In the genomic region with DNA sequence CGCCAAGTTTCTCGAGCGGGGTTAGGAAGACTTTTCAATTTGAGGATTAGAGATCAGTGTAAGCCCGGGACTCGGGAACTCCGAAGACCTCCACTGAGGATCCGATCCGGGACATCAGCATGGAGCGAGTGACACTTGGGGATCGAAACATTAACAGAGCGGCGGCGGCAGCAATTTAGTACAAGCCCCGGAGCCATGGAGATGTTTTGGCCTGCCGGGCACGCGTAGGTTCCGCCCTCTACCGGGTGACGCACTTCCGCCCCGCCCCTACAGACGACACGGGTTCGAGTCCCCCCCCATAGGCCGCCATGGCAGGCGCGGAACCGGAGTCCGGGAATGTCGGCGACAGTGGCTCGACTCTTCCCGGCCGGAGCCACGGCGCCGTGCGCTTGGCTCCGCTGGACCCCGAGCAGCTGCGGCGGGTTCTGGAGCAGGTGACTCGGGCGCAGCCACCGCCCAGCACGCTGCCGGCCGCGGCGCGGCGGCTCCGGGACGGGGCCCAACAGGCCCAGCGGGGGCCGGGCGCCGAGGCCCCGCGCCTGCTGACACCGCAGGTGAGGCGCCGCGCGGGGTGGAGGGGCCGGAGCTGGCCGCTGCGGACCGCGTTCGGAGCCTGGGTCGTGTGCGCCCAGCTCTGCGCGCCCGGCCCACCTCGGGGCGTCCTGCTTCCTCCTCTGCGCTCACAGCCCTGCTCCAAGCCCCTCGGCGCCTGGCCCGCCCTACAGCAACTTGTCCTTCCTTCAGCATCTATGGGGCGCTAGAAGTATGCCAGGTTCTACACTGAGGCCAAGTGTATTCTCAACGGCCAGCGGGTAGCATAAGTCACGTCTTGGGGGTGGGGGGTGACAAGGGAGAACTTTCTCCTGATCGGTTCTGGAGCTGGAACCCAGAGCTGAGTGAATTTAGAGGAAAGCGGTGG, we compare ENCODE assay signal across 8 mouse cellular contexts. TPM values are rescaled to one million over a fixed set of nuclear protein-coding genes. Genes with fewer than 3 reads are reported as not detected.
DNase-seq lines count a peak whose midpoint lies in the region; ATAC-seq and TF ChIP-seq lines count a peak whose summit lies in the region.

Zfp839 (plus strand) TSS at position 244 of the 919 bp plus-strand sequence.

- DNase-seq in A20 (ENCODE audit: low read depth, low spot score), result peak; percentile 91
- DNase-seq in heart, embryonic 10.5 days (ENCODE audit: low spot score), result peak; percentile 91
- peak; percentile 84 for DNase-seq in liver
- peak; percentile 30 to 78 for DNase-seq in monocyte, adult 2 months (ENCODE audit: low read depth in 1 of 2, low spot score in 2 of 2)
- DNase-seq in spleen, postnatal 36 days (ENCODE audit: low spot score in 2 of 2), result peak; percentile 64 to 74

- no peaks in the 10 kb centered on the region for H3K27me3 ChIP-seq in heart, embryonic 10.5 days (ENCODE audit: insufficient read depth, poor library complexity, severe bottlenecking)
- no peaks in the 10 kb centered on the region for H3K27me3 ChIP-seq in kidney, embryonic 15.5 days

- H3K4me2 ChIP-seq in kidney, embryonic 15.5 days, result peak within 1 kb of the TSS; percentile 68

- peak within 1 kb of the TSS; percentile 70 for H3K4me3 ChIP-seq in bone marrow, adult 2 months (replicated peaks; ENCODE audit: control insufficient read depth, low read depth, low read length)
- H3K4me3 ChIP-seq in embryonic fibroblast, embryonic 13.5 days (ENCODE audit: insufficient read depth, low read length), result peak within 1 kb of the TSS; percentile 58
- H3K4me3 ChIP-seq in heart, embryonic 10.5 days, result peak within 1 kb of the TSS; percentile 97
- H3K4me3 ChIP-seq in kidney, embryonic 15.5 days (replicated peaks), result peak within 1 kb of the TSS; percentile 88

- no peak for TF ChIP-seq CTCF in bone marrow, adult 2 months (IDR thresholded peaks at IDR 0.05; ENCODE audit: control insufficient read depth, insufficient read depth, low read length)
- no peak for TF ChIP-seq CTCF in embryonic fibroblast, embryonic 13.5 days (IDR thresholded peaks at IDR 0.05; ENCODE audit: borderline replicate concordance, insufficient read depth, low read length)

- peaks cover 1% of the 10 kb centered on the region; the same call in 1 of the 2 replicates for H3K4me1 ChIP-seq in bone marrow, adult 2 months (ENCODE audit: control insufficient read depth, insufficient read depth, low read length)
- H3K4me1 ChIP-seq in embryonic fibroblast, embryonic 13.5 days (ENCODE audit: control insufficient read depth, insufficient read depth, low read length), result peaks cover 7% of the 10 kb centered on the region; the same call in 1 of the 2 replicates
- peaks cover 26% of the 10 kb centered on the region for H3K4me1 ChIP-seq in heart, embryonic 10.5 days
- peaks cover 22% of the 10 kb centered on the region for H3K4me1 ChIP-seq in kidney, embryonic 15.5 days

- H3K9me3 ChIP-seq in heart, embryonic 10.5 days, result no peaks in the 10 kb centered on the region
- no peaks in the 10 kb centered on the region for H3K9me3 ChIP-seq in kidney, embryonic 15.5 days (replicated peaks)

- peaks cover 4% of the 10 kb centered on the region; the same call in 1 of the 2 replicates for H3K36me3 ChIP-seq in heart, embryonic 10.5 days
- peaks cover 4% of the 10 kb centered on the region for H3K36me3 ChIP-seq in kidney, embryonic 15.5 days

- TF ChIP-seq POLR2A in bone marrow, adult 2 months (IDR thresholded peaks at IDR 0.05; ENCODE audit: borderline replicate concordance, control insufficient read depth, low read depth, low read length), result peak; percentile 56; the same call in 1 of the 2 replicates
- TF ChIP-seq POLR2A in embryonic fibroblast, embryonic 13.5 days (IDR thresholded peaks at IDR 0.05; ENCODE audit: low read depth, low read length), result peak; percentile 65

- WGBS in bone marrow, adult 2 months, result under 1% methylated on average over 89 of the region's 89 CpGs
- WGBS in heart, embryonic 10.5 days, result 1% methylated on average over 81 of the region's 89 CpGs
- under 1% methylated on average over 80 of the region's 89 CpGs for WGBS in kidney, embryonic 15.5 days

- ATAC-seq in kidney, embryonic 15.5 days (replicated peaks; ENCODE audit: low FRiP score), result peak; percentile 73

- H3K9ac ChIP-seq in kidney, embryonic 15.5 days, result peak within 1 kb of the TSS; percentile 83

- H3K27ac ChIP-seq in bone marrow, adult 2 months (ENCODE audit: control insufficient read depth, insufficient read depth, low read depth, low read length, poor library complexity), result peak within 1 kb of the TSS; percentile 56; the same call in 1 of the 2 replicates
- H3K27ac ChIP-seq in embryonic fibroblast, embryonic 13.5 days (ENCODE audit: insufficient read depth, low read length), result peak within 1 kb of the TSS; percentile 21
- peak within 1 kb of the TSS; percentile 97 for H3K27ac ChIP-seq in heart, embryonic 10.5 days
- peak within 1 kb of the TSS; percentile 83 for H3K27ac ChIP-seq in kidney, embryonic 15.5 days

RNA-seq across cellular contexts. Expression of gene Zfp839, which starts in this region (rescaled TPM):
- polyA plus RNA-seq in bone marrow, adult 2 months (2011; ENCODE audit: insufficient read depth, insufficient read length, low replicate concordance, missing spikeins), result 2.1 and 6.7 TPM in 2 replicates
- 6.3 and 6.6 TPM in 2 replicates for polyA plus RNA-seq in embryonic fibroblast, embryonic 13.5 days (2011; ENCODE audit: insufficient read length, low read depth, missing spikeins)
- polyA plus RNA-seq in heart, embryonic 10.5 days (2016; fragmentation: Nextera tagmentation; extraction: Ambion mirVana), result 4.6 and 6.1 TPM in 2 replicates
- polyA plus RNA-seq in kidney, embryonic 15.5 days (2015; fragmentation: Nextera tagmentation; extraction: Ambion mirVana), result 6.1 and 6.4 TPM in 2 replicates

Comparison
In these comparisons a context has a peak if more than half of its experiments do, and no peak if none do; other contexts are left out.
1. Peak in every context shown above with its lines: DNase-seq, ATAC-seq, H3K4me3 ChIP-seq and H3K27ac ChIP-seq.
2. H3K27ac ChIP-seq: peak in every context shown above with its lines; median percentile 97 in heart, embryonic 10.5 days; 83 in kidney, embryonic 15.5 days; 56 in bone marrow, adult 2 months; 21 in embryonic fibroblast, embryonic 13.5 days.